Mouse (Mus musculus): ENCODE data around the gene Acbd4.

Acbd4 gene

GRCm38 (mm10) chr11:103093862-103094833 lies 7.3 kb upstream of the Acbd4 start:
- DNase-seq, result peak in 1 of 2 experiments; percentile 46

GRCm38 (mm10) chr11:103095107-103095670 lies 6.3 kb upstream of the Acbd4 start:
- DNase-seq, result no peak

GRCm38 (mm10) chr11:103095801-103096200 lies 5.7 kb upstream of the Acbd4 start:
- no peak for DNase-seq

- no peak for DNase-seq
These were observed 4.2 kb upstream of the Acbd4 start for GRCm38 (mm10) chr11:103096979-103097894.

- DNase-seq, result no peak
These were observed 2.8 kb upstream of the Acbd4 start for GRCm38 (mm10) chr11:103098531-103099190.

- DNase-seq, result no peak
These were observed 2.0 kb upstream of the Acbd4 start for GRCm38 (mm10) chr11:103099352-103099940.

- no peak for DNase-seq
These were observed 1.1 kb upstream of the Acbd4 start for GRCm38 (mm10) chr11:103100361-103100760.

GRCm38 (mm10) chr11:103101866-103102501 lies 502 bp downstream of the Acbd4 start:
- DNase-seq, result peak; percentile 84 to 85

- peak; percentile 97 to 98 for DNase-seq
These were observed 1.4 kb downstream of the Acbd4 start for GRCm38 (mm10) chr11:103102725-103103349.

GRCm38 (mm10) chr11:103103621-103104020 lies 2.1 kb downstream of the Acbd4 start:
- DNase-seq, result peak in 1 of 2 experiments; percentile 6

GRCm38 (mm10) chr11:103104469-103104868 lies 3.0 kb downstream of the Acbd4 start:
- DNase-seq, result no peak

- no peak for DNase-seq
These were observed 3.8 kb downstream of the Acbd4 start for GRCm38 (mm10) chr11:103105180-103105725.

GRCm38 (mm10) chr11:103105810-103106209 lies 4.3 kb downstream of the Acbd4 start:
- no peak for DNase-seq

- no peak for DNase-seq
These were observed 4.9 kb downstream of the Acbd4 start for GRCm38 (mm10) chr11:103106386-103106785.

- peak in 1 of 2 experiments; percentile 15 for DNase-seq
These were observed 9.8 kb downstream of the Acbd4 start for GRCm38 (mm10) chr11:103111301-103111700.

- peak; percentile 90 to 93 for DNase-seq
These were observed 10.5 kb downstream of the Acbd4 start for GRCm38 (mm10) chr11:103111881-103112551.

- DNase-seq, result peak in 1 of 2 experiments; percentile 14
These were observed 11.1 kb downstream of the Acbd4 start for GRCm38 (mm10) chr11:103112552-103112912.

- no peak for DNase-seq
These were observed 11.5 kb downstream of the Acbd4 start for GRCm38 (mm10) chr11:103113005-103113404.

- DNase-seq, result no peak
These were observed 12.3 kb downstream of the Acbd4 start for GRCm38 (mm10) chr11:103113771-103114170.

Data from lung, adult 18-20 months (tissue).